30 mouse cellular contexts compared by ENCODE assay signal in the genomic region with DNA sequence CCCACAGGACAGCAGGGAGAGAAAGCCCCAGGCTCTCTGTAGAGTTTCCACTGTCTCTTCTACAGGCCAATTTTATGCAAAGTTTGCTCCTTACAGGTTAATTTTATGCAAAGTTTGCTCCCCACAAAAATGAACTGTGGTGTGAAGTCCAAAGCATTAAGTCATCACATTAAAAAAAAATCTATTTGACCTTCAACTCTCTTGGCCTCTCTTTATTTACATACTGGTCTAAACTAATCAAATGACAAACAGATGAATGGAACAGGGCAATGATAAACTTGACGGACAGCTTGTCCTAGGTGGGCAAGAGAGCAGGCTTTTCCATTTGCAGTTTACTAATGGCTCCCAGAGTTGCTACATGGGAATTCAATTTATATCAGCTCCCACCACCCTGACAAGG.
"Had no signal": no experiment of that assay in that cellular context is flagged by ENCODE, and none has a peak within 500 bp of the region (broad histone marks: within the 10 kb centered on the region; RNA-seq: fewer than 3 reads in every experiment).

No protein-coding gene starts in this region.

- H3K9ac ChIP-seq: limb, embryonic 12.5 days; limb, embryonic 13.5 days; limb, embryonic 15.5 days; liver, embryonic 13.5 days; liver, embryonic 14.5 days; liver, embryonic 15.5 days; lung, embryonic 14.5 days; lung, embryonic 15.5 days; midbrain, embryonic 12.5 days; midbrain, embryonic 13.5 days; midbrain, embryonic 15.5 days; neural tube, embryonic 12.5 days had no signal

- DNase-seq: left cerebral cortex, postnatal 4 days; liver; liver, embryonic 13.5 days; lung, adult 18-20 months; lung, adult 2 months; lung, embryonic 14.5 days; lung, postnatal 10 days; lung, postnatal 14 days; lung, postnatal 36 days; lung, postnatal 4 days; midbrain, embryonic 14.5 days had no signal

- H3K4me2 ChIP-seq: limb, embryonic 12.5 days; limb, embryonic 13.5 days; limb, embryonic 15.5 days; liver, embryonic 13.5 days; liver, embryonic 15.5 days; lung, embryonic 14.5 days; lung, embryonic 15.5 days; midbrain, embryonic 11.5 days; midbrain, embryonic 12.5 days; midbrain, embryonic 13.5 days; midbrain, embryonic 15.5 days; neural tube, embryonic 12.5 days had no signal

- H3K27ac ChIP-seq: left cerebral cortex, adult 2 months; limb, embryonic 10.5 days; limb, embryonic 12.5 days; limb, embryonic 13.5 days; limb, embryonic 15.5 days; liver, embryonic 13.5 days; liver, embryonic 14.5 days; liver, embryonic 15.5 days; lung, embryonic 15.5 days; macrophage; midbrain, embryonic 10.5 days; midbrain, embryonic 12.5 days; midbrain, embryonic 13.5 days; midbrain, embryonic 15.5 days; neural tube, embryonic 12.5 days had no signal

- H3K4me1 ChIP-seq: limb, embryonic 10.5 days; limb, embryonic 12.5 days; limb, embryonic 13.5 days; limb, embryonic 15.5 days; liver, embryonic 13.5 days; liver, embryonic 15.5 days; lung, embryonic 15.5 days; megakaryocyte, embryonic 14.5 days; midbrain, embryonic 12.5 days; midbrain, embryonic 13.5 days; midbrain, embryonic 15.5 days; neural tube, embryonic 12.5 days had no signal

- H3K4me3 ChIP-seq: left cerebral cortex, adult 2 months; limb, embryonic 10.5 days; limb, embryonic 12.5 days; limb, embryonic 13.5 days; limb, embryonic 15.5 days; liver, embryonic 13.5 days; liver, embryonic 15.5 days; lung, embryonic 15.5 days; megakaryocyte, embryonic 14.5 days; midbrain, embryonic 10.5 days; midbrain, embryonic 12.5 days; midbrain, embryonic 13.5 days; midbrain, embryonic 15.5 days; myocyte; neural tube, embryonic 12.5 days had no signal

- H3K9me3 ChIP-seq: limb, embryonic 10.5 days; limb, embryonic 12.5 days; limb, embryonic 15.5 days; liver, embryonic 13.5 days; liver, embryonic 15.5 days; lung, embryonic 15.5 days; midbrain, embryonic 10.5 days; midbrain, embryonic 12.5 days; midbrain, embryonic 15.5 days; neural tube, embryonic 12.5 days had no signal

- H3K27me3 ChIP-seq: limb, embryonic 12.5 days; limb, embryonic 13.5 days; limb, embryonic 15.5 days; liver, embryonic 13.5 days; liver, embryonic 15.5 days; lung, embryonic 15.5 days; midbrain, embryonic 12.5 days; midbrain, embryonic 13.5 days; midbrain, embryonic 15.5 days; neural tube, embryonic 12.5 days had no signal

- H3K36me3 ChIP-seq: limb, embryonic 10.5 days; limb, embryonic 15.5 days; liver, embryonic 13.5 days; liver, embryonic 15.5 days; lung, embryonic 15.5 days; midbrain, embryonic 10.5 days; midbrain, embryonic 12.5 days; midbrain, embryonic 13.5 days; midbrain, embryonic 15.5 days; neural tube, embryonic 12.5 days had no signal

- ATAC-seq: lung, postnatal 0 days; midbrain, embryonic 13.5 days; midbrain, embryonic 15.5 days; midbrain, embryonic 16.5 days had no signal
